Mouse (Mus musculus) C2C12 (cell line): ENCODE measurements around the gene Col11a2. TPM values are rescaled to one million over a fixed set of nuclear protein-coding genes. Genes with fewer than 3 reads are reported as not detected.
A peak's percentile ranks its signal among the peaks of the same experiment; 100 is the strongest.

Experiments
- H3K27me3 ChIP-seq: one replicate; pipeline ENCODE4 v1.6.1; 2011; ENCODE audit not compliant: control insufficient read depth, insufficient read depth, insufficient read length
- H3K36me3 ChIP-seq: one replicate; pipeline ENCODE4 v1.6.1; 2011; ENCODE audit not compliant: control insufficient read depth, insufficient read depth
- H3K4me3 ChIP-seq: one replicate; pipeline ENCODE4 v1.5.1; 2011; ENCODE audit warnings: mild to moderate bottlenecking, control low read depth; ENCODE audit not compliant: poor library complexity, insufficient read depth, severe bottlenecking
- H3K79me2 ChIP-seq: one replicate; pipeline ENCODE4 v1.6.1; 2011; ENCODE audit not compliant: control insufficient read depth, insufficient read depth
- H3K79me3 ChIP-seq: one replicate; pipeline ENCODE4 v1.6.1; 2011; ENCODE audit warnings: low read depth, control low read depth
- H3ac ChIP-seq: one replicate; pipeline ENCODE3; 2011; ENCODE audit warnings: low read depth; ENCODE audit not compliant: control insufficient read depth, insufficient read length
- CEBPB ChIP-seq: IDR thresholded peaks from one replicate; pipeline ENCODE4 v1.6.1; 2011; ENCODE audit warnings: low read depth, mild to moderate bottlenecking, control low read depth, moderate library complexity
- CTCF ChIP-seq: IDR thresholded peaks from one replicate; pipeline ENCODE4 v1.5.1; 2011; ENCODE audit not compliant: control insufficient read depth, insufficient read depth, insufficient read length
- FOSL1 ChIP-seq: IDR thresholded peaks from one replicate; pipeline ENCODE4 v1.8.0; 2011; ENCODE audit warnings: mild to moderate bottlenecking, low read length; ENCODE audit not compliant: poor library complexity, insufficient read depth, severe bottlenecking
- MAX ChIP-seq: IDR thresholded peaks from one replicate; pipeline ENCODE4 v1.6.1; 2011; ENCODE audit warnings: mild to moderate bottlenecking, control low read depth
- MYOD1 ChIP-seq: IDR thresholded peaks from one replicate; pipeline ENCODE4 v1.6.1; 2011; ENCODE audit warnings: low read depth; ENCODE audit not compliant: control insufficient read depth, insufficient read length
- MYOG ChIP-seq: IDR thresholded peaks from one replicate; pipeline ENCODE4 v1.6.1; 2011; ENCODE audit not compliant: control insufficient read depth, insufficient read length; ENCODE audit errors: extremely low read depth
- USF1 ChIP-seq: IDR thresholded peaks from one replicate; pipeline ENCODE4 v1.6.1; 2011; ENCODE audit warnings: low read depth, mild to moderate bottlenecking, control low read depth, moderate library complexity
- polyA plus RNA-seq: library from polyadenylated mRNA; unstranded; fragments of >200 nt; fragmentation: generic; extraction: Trizol; gene quantifications from one replicate; pipeline ENCODE4 v1.2.1, GENCODE M21; 2012; ENCODE audit warnings: missing spikeins

Col11a2 gene
- polyA plus RNA-seq, 1 experiment: 0.77 TPM

DNA sequence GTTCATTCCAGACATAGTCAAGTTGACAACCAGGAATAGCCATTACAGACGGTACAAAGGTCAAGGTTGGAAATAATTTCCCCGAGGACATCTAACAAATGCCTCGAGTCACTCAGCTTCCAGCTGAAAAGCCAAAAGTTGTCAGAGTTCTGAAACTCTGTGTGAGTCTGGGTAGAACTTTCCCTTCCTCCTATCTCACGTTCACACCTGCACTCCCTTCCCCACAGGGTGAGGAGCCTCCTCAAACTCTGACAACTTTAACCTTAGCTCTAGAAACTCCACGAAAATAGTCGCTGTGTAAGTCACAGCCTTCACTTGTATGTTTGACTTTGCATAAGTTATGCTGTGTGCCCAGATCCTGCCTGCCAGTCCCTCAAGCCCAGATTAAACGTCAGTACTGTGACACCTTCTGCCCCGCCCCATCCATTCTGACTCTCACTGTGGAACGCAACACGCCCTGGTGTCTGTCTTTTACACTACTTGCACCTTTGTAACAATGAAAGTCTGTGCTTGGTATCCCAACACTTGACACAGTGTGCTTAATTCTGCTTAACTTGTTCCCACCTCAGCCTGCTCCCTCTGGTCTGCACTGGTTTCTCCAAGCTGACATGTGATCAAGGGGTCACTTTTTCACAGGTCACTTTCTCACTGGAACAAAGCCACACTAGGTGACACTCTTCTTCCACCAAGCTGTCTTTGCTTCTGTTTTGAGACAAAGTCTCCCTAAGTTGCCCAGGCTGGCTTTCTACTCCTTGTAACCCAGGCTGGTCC, 59.7 kb downstream of the Col11a2 start:
- no peaks in the 10 kb centered on the region for H3K36me3 ChIP-seq
- H3K79me2 ChIP-seq: no peaks in the 10 kb centered on the region
- no peak overlapping the region for H3ac ChIP-seq
- H3K79me3 ChIP-seq: no peaks in the 10 kb centered on the region
- no peak overlapping the region for H3K4me3 ChIP-seq
- TF ChIP-seq MAX (no peak), CEBPB (no peak), FOSL1 (no peak), MYOD1 (no peak), USF1 (no peak)
- peaks cover 9% of the 10 kb centered on the region for H3K27me3 ChIP-seq

DNA sequence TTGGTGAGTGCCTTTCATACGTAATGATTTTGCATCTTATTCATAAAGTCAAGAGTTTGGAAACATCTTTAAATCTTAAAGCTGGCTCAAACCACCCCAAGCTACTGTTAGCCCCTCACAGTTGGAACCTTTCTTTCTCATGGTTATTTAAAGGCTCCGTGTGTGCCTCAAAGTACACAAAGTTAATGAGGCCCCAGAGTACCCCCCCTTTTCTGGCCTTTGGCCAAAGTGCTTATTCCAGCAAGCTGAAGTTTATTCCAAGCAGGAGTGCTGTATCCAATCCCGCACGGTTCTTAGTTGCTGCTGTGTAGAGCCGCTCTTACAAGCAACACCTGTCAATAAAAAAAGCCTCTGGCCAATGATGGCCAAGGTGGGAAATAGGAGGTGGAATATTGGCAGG, 60.3 kb downstream of the Col11a2 start:
- H3K27me3 ChIP-seq: peaks cover 9% of the 10 kb centered on the region
- no peaks in the 10 kb centered on the region for H3K36me3 ChIP-seq
- H3K79me3 ChIP-seq: no peaks in the 10 kb centered on the region
- no peak overlapping the region for H3K4me3 ChIP-seq
- no peak for TF ChIP-seq FOSL1
- no peak for TF ChIP-seq MAX
- no peak for TF ChIP-seq MYOD1
- TF ChIP-seq USF1: no peak
- no peak for TF ChIP-seq MYOG
- no peak for TF ChIP-seq CTCF
- no peak for TF ChIP-seq CEBPB
- no peak overlapping the region for H3ac ChIP-seq
- H3K79me2 ChIP-seq: no peaks in the 10 kb centered on the region

DNA sequence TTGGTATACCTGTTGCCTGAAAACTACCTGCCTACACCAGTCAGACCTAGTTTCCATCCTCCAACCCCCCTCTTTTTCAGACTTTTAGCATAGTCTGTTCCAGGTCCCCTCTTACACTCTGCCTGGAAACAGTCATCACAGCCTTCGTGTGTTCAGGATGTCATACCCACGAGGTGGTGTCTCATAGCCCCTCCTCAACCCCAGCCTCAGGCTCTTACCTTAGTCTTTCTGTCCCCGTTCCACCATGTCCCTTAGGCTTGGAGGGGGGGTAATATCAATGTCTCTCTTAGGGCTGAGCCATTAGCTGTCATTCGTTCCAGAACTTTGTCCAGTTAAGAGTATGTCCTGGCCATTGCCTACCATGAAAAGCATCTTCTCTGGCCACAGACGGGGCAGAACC, 61.9 kb downstream of the Col11a2 start:
- peaks cover 9% of the 10 kb centered on the region for H3K27me3 ChIP-seq
- H3K79me3 ChIP-seq: no peaks in the 10 kb centered on the region
- H3ac ChIP-seq: no peak overlapping the region
- H3K79me2 ChIP-seq: no peaks in the 10 kb centered on the region
- TF ChIP-seq MAX: no peak
- TF ChIP-seq CTCF: no peak
- TF ChIP-seq USF1: no peak
- no peak for TF ChIP-seq MYOD1
- no peak for TF ChIP-seq CEBPB
- no peak for TF ChIP-seq FOSL1
- no peak for TF ChIP-seq MYOG
- no peaks in the 10 kb centered on the region for H3K36me3 ChIP-seq
- no peak overlapping the region for H3K4me3 ChIP-seq

DNA sequence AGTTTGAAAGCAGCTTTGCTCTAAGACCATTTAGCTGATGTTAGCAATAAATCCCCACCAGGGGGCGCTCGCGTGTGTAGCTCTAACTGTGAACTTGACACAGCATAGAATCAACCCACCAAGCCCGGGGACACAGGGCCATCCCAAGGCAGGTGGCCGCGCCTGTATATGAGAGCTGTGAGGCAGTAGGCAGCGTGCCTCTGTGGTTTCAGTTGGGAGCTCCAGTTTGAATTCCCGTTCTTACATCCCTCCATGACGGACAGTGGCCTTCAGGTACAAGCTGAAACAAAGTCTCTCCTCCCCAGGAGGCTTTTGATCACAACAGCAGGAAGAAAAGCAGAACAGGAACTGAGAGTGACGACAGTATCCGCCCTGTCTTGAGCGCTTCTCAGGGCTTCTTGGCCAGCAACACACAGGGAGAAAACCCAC, 62.4 kb downstream of the Col11a2 start:
- H3K4me3 ChIP-seq: no peak overlapping the region
- no peaks in the 10 kb centered on the region for H3K79me2 ChIP-seq
- H3K36me3 ChIP-seq: no peaks in the 10 kb centered on the region
- TF ChIP-seq CTCF (peak; percentile 33), CEBPB (no peak)
- H3K27me3 ChIP-seq: peaks cover 9% of the 10 kb centered on the region
- H3K79me3 ChIP-seq: no peaks in the 10 kb centered on the region
- H3ac ChIP-seq: peak overlapping the region; percentile 14

DNA sequence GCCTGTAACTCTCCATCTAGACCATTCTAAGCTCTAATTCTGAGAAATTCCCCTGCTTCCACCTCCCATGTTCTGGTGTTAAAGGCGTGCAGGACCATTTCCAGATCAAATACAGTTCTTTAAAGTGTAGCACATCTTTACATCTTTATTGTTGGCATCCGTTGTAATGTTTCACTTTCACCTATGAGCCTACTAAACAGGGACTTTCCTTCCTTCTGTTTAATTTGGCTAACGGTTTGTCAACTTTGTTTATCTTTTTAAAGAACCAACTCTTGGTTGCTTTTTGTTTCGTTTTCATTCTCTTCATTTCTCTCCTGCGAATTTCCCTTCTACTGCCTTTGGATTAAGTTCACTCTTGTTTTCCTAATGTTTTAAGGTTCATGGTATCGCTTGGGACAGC, 63.6 kb downstream of the Col11a2 start:
- H3K27me3 ChIP-seq: peaks cover 9% of the 10 kb centered on the region
- no peak overlapping the region for H3K4me3 ChIP-seq
- H3ac ChIP-seq: no peak overlapping the region
- no peaks in the 10 kb centered on the region for H3K79me2 ChIP-seq
- no peaks in the 10 kb centered on the region for H3K36me3 ChIP-seq
- no peak for TF ChIP-seq MYOG
- no peaks in the 10 kb centered on the region for H3K79me3 ChIP-seq

DNA sequence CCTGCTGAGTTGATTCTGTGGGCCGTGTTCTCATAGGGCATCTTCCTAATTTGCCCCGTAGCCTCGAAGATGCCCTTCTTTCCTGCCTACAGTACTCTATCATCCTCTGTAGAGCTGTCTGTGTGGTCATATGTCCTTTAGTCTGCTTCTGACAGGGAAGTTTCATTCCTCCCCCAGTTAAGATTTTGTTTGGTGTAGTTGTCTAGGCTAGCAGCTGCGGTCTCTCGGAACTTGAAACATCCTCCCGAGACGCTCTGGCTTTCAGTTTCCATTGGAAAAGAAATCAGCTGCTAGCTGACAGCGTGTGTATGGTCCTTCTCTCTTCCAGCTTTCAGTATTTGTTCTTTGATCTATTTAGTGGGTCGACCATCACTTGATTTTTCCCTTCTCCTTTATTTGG, 65.6 kb downstream of the Col11a2 start:
- TF ChIP-seq MYOG (no peak), CEBPB (no peak), USF1 (no peak), CTCF (no peak), FOSL1 (no peak), MAX (no peak), MYOD1 (no peak)
- H3K4me3 ChIP-seq: no peak overlapping the region
- H3K79me3 ChIP-seq: no peaks in the 10 kb centered on the region

More for the DNA sequence above, 65.6 kb downstream of the Col11a2 start:
- H3K27me3 ChIP-seq: peaks cover 4% of the 10 kb centered on the region
- peaks cover 7% of the 10 kb centered on the region for H3K36me3 ChIP-seq
- no peaks in the 10 kb centered on the region for H3K79me2 ChIP-seq
- no peak overlapping the region for H3ac ChIP-seq
